Mouse (Mus musculus) yolk sac, embryonic 10.5 days (tissue): ENCODE results near the gene Supt4a.

Experiments used
- DNase-seq: peaks from one replicate; pipeline ENCODE4 v3.0.0-alpha.2; 2017; ENCODE audit warnings: low spot score

Gene Supt4a

DNA sequence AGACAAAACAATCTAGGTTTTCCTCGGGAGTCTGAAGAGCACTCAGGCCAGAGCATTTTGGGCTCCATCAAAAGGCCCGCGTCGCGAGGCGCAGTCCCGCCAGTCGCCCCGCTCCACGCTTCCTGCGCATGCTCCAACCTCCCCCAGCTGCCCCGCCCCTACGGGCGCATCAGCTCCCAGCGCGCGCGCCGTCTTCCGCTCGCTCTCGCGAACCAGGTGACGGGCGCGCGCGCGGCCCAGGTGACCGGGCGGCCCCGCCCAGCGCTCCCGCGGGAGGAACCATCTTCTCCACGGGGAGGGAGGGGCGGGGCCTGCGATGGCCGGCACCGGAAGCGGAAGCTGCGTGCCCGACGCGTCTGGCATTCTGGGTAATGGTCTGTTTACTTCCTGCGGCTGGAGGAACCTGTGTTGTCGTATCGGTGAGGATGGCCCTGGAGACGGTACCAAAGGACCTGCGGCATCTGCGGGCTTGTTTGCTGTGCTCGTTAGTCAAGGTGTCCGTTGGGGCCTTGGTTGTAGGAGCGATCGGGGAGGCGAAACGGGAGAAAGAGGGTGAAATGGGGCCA lies at the start of gene Supt4a:
Supt4a (plus strand) TSS at position 378 of the 566 bp plus-strand sequence.
- DNase-seq, result peak; percentile 93

DNA sequence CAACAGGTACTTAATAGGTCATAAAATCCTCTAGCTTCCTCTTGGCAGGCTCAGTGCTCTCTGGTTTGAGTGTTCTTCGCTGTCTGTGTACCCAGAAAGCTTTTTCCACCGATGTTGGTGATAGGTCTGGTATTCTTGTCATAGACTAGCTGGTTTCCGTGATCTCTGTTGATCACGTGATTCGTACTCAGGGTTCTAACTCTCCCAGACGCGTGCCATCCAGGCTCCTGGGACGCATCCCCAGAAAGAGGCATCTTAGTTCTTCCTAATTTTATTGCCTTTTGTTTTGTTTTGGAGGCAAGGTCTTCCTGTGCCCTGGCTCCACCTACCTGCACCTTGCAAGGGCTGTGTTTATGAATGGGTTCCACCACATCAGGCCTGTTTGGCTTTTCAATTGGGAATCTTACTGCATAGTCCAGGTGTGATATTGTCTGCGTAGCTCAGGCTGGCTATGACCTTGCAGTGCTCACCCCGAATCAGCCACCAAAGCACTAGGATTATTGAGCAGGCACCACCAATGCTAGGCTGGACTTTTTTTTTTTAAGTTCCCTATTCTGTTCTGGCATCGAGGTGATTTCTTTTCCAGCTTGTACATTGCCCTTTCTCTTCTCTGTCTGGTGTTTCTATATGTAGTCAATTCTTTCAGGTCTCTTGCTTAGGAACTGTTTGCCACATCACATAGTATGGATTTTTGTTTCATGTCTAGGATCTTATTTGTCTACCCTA lies 48.7 kb upstream of the Supt4a start:
- no peak for DNase-seq

DNA sequence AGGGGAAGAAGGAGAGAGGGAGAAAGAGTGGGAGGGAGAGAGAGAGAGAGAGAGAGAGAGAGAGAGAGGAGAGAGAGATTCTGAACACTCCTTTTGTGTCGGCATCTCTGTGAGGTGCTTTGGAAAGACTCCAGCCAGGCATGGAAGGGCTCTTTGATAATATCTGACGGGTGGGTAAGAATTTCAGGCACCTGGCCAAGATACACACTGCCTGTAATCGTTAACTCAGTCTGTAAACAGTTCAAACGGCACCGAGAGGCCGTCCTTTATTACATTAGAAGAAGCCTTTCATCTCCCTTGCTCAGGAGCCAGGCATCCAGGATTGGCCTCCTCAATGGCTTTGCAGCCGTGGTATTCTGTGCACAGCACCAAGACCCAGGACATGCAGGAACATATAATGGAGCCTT lies 47.9 kb upstream of the Supt4a start:
- peak; percentile 77 for DNase-seq

- peak; percentile 62 for DNase-seq
Measured at GRCm38 (mm10) chr11:87690054-87690740, 47.2 kb upstream of the Supt4a start.

GRCm38 (mm10) chr11:87697131-87697682 lies 40.1 kb upstream of the Supt4a start:
- DNase-seq, result no peak

DNA sequence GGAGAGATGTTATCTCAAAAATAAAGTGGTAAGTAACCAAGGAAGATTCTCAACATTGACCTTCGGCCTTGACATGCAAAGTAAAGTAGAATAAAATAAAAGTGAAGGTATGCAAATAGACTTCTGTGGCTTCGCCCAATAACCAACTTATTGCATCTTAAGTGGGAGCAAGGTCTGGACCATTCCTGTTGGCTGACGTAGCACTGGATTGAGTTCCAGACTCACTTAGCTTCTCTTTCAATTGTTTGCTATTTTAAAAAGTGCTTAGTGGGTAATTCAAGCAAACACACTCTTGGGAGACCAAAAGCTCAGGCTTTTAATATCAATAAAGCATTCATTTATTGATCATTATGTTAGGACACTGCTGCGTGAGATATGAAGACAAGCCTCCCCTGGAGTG lies 39.2 kb upstream of the Supt4a start:
- no peak for DNase-seq

DNA sequence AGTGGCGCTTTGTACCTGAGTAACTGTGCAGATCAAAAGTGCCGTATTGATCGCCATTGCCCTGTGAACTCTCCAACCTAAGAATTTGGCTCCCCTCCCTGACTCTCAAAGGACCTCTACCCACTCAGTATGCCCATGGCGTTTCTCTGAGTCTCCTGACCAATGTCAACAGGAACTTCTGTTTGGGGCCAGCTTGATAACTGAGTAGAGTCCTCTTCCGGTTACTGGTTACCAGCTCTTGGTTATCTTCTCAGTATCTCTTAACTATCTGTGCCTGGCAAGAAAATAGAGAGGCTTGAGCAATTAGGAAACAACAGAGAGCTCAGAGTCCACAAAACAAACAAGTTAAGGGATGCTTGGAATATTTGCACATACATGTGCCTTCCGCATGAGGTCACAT lies 36.2 kb upstream of the Supt4a start:
- DNase-seq, result peak; percentile 32

GRCm38 (mm10) chr11:87701877-87702620 lies 35.3 kb upstream of the Supt4a start:
- DNase-seq, result no peak

DNA sequence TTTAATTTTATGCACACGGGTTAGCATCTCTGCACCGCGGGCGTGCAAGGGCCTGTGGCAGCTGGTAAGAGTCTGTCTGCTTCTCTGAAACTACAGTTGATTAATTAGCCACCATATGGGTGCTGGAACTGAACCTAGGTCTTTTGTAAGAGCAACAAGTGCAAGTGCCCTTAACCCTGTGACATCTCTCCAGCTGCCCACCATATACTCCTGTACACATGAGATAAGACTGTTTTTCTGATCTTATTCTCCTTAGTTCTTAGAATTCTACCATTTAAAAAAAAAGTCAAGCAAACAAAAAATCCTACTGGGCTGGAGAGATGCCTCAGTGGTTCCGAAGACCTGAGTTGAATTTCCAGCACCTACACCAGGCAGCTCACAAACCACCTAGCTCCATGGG lies 33.7 kb upstream of the Supt4a start:
- DNase-seq, result no peak

DNA sequence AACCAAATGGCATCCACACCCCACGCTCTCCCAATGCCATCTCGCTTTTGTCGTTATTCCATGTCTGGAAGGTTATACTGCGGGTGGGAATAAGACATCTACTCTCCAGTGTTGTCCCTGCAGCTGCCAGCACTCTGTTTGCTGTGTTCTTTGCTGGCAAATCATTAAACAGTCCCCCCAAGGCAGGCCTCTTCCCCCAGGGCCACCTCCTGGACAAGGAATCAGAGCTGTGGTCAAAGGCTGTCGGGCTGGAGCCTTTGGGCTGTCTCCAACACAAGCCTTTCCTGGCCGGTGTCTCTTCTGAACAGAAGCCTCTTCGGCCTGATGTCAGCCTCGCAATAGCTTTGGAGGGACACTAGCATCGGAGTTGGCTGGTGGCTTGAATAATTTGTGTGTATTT lies 33.1 kb upstream of the Supt4a start:
- DNase-seq, result peak; percentile 81

GRCm38 (mm10) chr11:87707570-87707969 lies 29.8 kb upstream of the Supt4a start:
- DNase-seq, result no peak

DNA sequence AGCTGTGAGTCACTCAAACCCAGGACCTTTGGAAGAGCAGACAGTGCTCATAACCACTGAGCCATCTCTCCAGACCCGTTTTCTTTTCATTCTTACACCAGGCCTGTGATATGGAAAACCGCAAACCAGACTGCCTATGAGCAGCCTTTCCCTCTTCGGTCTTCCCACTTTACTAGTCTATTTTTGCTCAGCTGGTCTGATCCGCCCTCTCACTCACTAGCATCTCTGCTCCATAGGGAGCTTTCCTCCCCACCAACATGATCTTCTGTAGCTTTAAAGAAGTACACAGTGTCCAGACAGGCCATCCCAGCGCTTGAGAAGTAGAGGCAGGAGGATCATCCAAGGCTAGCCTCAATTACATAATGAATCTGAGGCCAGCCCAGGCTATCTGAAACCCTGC lies 28.4 kb upstream of the Supt4a start:
- no peak for DNase-seq

DNA sequence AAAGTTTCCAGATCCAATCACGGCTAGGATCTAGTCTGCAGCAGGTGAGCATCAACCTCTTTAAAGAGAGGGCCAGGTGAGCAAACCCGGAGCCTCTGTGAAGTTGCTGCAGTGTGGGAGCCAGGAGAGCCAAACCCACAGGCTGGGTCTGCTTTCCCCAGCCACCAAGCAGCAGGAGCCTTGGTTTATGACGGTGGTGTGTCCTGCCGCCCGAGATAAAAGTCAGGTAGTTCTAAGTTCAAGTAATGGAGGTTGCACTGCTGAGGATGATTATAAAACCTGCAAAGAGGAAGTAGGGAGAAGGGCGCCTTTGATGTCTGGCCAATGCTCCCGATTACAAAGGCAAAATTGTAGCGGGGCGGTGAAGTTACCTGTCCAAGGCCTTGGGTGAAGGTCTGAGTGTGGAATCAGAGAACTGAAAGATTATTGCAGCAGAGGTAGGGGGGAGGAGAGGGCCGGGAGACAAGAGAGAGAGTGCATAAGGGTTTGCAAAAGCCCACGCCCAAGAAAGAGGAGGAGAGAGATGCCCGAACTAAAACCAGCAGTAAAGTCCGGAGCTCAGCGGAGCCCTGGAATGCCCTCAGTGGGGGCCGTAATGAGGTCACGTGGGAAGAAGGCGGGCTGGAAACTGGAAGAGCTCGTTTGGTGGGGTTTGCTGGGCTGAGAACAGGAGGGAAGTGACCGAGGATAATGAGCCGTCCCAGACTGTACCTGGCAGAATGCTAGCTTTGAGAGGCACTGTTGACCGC lies 27.7 kb upstream of the Supt4a start:
- DNase-seq, result peak; percentile 65

DNA sequence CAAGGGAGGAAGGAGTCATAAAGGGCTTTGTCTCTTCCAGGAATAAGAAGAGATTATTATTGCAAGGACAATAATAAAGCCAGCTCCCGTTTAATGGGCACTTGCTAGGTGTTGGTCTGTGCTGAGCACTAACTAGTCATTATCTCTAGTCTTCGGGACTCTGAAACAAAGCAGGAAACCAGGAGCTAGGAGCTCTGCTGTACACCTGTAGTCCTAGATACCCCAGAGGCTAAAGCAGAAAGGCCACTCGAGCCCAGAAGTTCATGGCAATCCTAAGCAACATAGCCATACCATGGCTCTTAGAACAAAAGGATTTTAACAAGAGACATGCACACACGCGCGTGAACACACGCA lies 27.1 kb upstream of the Supt4a start:
- no peak for DNase-seq

DNA sequence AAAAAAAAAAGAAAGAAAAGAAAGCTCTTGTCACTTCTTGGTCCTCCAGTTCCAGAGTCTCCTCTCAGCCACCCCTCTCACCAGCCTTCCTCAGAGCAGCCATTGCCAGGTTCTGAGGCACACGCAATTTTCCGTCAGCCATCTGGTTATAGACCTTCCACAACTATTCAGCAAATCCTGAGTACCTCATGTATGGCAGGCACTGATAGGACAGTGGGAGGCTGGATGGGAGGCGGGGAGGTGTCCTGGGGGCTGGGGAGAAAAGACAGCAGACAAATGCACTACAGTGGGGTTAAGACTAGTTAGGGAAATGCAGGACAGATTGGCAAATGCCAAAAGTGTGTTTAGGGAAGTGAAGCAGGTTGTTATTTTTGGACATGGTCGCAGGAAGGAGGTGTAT lies 25.2 kb upstream of the Supt4a start:
- DNase-seq, result no peak

GRCm38 (mm10) chr11:87715999-87716398 lies 21.4 kb upstream of the Supt4a start:
- no peak for DNase-seq

DNA sequence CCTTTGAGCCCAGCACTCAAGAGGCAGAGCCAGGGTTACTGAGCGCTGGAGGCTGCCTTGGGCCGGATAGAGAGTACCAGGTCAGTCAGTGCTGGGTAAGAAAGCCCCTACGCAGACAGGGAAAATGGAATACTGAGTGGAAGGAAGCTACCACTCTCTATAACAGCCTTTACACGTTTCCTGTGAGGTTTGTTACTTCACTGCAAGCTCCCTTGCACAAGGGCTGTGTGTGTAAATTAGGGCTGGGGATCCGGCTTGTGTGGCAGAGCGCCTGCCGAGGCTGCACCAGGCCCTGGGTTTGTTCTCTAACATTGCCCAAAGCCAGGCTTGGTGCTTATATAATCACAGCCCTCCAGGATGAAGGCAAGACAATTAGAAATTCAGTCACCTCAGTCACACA lies 17.8 kb upstream of the Supt4a start:
- DNase-seq, result no peak

DNA sequence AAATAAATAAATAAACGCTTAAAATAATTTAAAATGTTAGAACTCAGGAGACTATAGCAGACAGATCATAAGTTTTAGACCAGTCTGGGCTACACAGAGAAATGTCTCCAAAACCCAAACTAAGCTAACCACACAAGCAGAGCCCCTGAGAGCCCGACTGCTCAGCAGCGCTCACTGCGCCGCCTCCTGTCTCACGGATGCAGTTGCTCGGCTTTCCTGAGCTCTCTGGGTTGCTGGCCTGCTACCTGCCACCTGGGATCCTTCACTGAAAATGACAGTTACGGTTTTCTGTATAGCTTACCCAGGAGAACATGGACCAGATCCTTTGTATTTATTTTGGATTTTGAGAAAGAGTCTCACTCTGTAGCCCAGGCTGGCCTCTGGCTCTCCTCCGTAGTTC lies 17.0 kb upstream of the Supt4a start:
- DNase-seq, result no peak

GRCm38 (mm10) chr11:87720839-87721238 lies 16.5 kb upstream of the Supt4a start:
- DNase-seq, result no peak

- DNase-seq, result no peak
Measured at GRCm38 (mm10) chr11:87722168-87722567, 15.2 kb upstream of the Supt4a start.

GRCm38 (mm10) chr11:87722891-87723290 lies 14.5 kb upstream of the Supt4a start:
- no peak for DNase-seq

- DNase-seq, result no peak
Measured at GRCm38 (mm10) chr11:87725515-87725914, 11.8 kb upstream of the Supt4a start.
